Mouse (Mus musculus) lung, postnatal 36 days (tissue): ENCODE measurements at regions not wholly inside any gene's neighbourhood (a gene's known extent, or its start where the extent isn't known, plus 50 kb on each side); places are given as distances from the start of the nearest gene placed in this dataset.

ENCODE experiments used
- DNase-seq: peaks from one replicate; pipeline ENCODE4 v3.0.0; 2022; ENCODE audit warnings: mixed read lengths

- peak; percentile 44 for DNase-seq
Measured at GRCm38 (mm10) chr2:144123395-144124034, 90.7 kb downstream of the Banf2 start.

- no peak for DNase-seq
Measured at GRCm38 (mm10) chr2:144127082-144128037, 94.5 kb downstream of the Banf2 start.

GRCm38 (mm10) chr2:144128038-144128402, 95.2 kb downstream of the Banf2 start:
- DNase-seq = no peak

GRCm38 (mm10) chr2:144128527-144128926, 95.7 kb downstream of the Banf2 start:
- no peak for DNase-seq

GRCm38 (mm10) chr2:144133806-144134574, 101.1 kb downstream of the Banf2 start:
- no peak for DNase-seq

- DNase-seq = peak; percentile 48
Measured at GRCm38 (mm10) chr2:144134575-144134958, 101.7 kb downstream of the Banf2 start.

GRCm38 (mm10) chr2:144135586-144135985, 102.7 kb downstream of the Banf2 start:
- no peak for DNase-seq

- no peak for DNase-seq
Measured at GRCm38 (mm10) chr2:144143620-144144384, 110.9 kb downstream of the Banf2 start.

GRCm38 (mm10) chr2:144144486-144145136, 111.8 kb downstream of the Banf2 start:
- DNase-seq = no peak

GRCm38 (mm10) chr2:144156456-144157211, 113.8 kb upstream of the Mgme1 start:
- DNase-seq = no peak

GRCm38 (mm10) chr2:144157343-144157742, 113.1 kb upstream of the Mgme1 start:
- no peak for DNase-seq

GRCm38 (mm10) chr2:144158256-144158655, 112.2 kb upstream of the Mgme1 start:
- DNase-seq = no peak

GRCm38 (mm10) chr2:144159854-144160331, 110.6 kb upstream of the Mgme1 start:
- no peak for DNase-seq

- no peak for DNase-seq
Measured at GRCm38 (mm10) chr2:144160434-144160833, 110.0 kb upstream of the Mgme1 start.

- no peak for DNase-seq
Measured at GRCm38 (mm10) chr2:144161852-144162251, 108.6 kb upstream of the Mgme1 start.

- peak; percentile 44 for DNase-seq
Measured at GRCm38 (mm10) chr2:144164102-144164501, 106.4 kb upstream of the Mgme1 start.

GRCm38 (mm10) chr2:144164986-144165821, 105.3 kb upstream of the Mgme1 start:
- peak; percentile 92 for DNase-seq

GRCm38 (mm10) chr2:144166102-144166750, 104.2 kb upstream of the Mgme1 start:
- peak; percentile 31 for DNase-seq

- no peak for DNase-seq
Measured at GRCm38 (mm10) chr2:144169576-144170178, 100.8 kb upstream of the Mgme1 start.
